Mouse (Mus musculus) forebrain, embryonic 13.5 days (tissue): ENCODE data around the gene Csnk1d. TPM values are rescaled to one million over a fixed set of nuclear protein-coding genes. Genes with fewer than 3 reads are reported as not detected.

Source experiments
- ATAC-seq: fragments of 200-750 bp; cut with Nextera tagmentation; 2 replicates; pipeline ENCODE4 v1.8.0; 2017
- H3K27ac ChIP-seq: fragments of 300-500 bp; sonication (generic); 2 replicates; pipeline ENCODE4 v1.5.1; 2015; ENCODE audit warnings: inconsistent platforms, mild to moderate bottlenecking, moderate library complexity
- H3K27me3 ChIP-seq: fragments of 300-500 bp; sonication (generic); 2 replicates; pipeline ENCODE4 v1.6.1; 2015; ENCODE audit warnings: mild to moderate bottlenecking, inconsistent platforms
- H3K36me3 ChIP-seq: fragments of 300-500 bp; sonication (generic); 2 replicates; pipeline ENCODE4 v1.6.1; 2015; ENCODE audit warnings: mild to moderate bottlenecking, inconsistent platforms; ENCODE audit not compliant: poor library complexity, severe bottlenecking
- H3K4me1 ChIP-seq: fragments of 300-500 bp; sonication (generic); 2 replicates; pipeline ENCODE4 v1.6.1; 2015; ENCODE audit warnings: inconsistent platforms
- H3K4me2 ChIP-seq: fragments of 300-500 bp; sonication (generic); 2 replicates; pipeline ENCODE4 v1.6.1; 2015; ENCODE audit warnings: inconsistent platforms, mild to moderate bottlenecking, moderate library complexity
- H3K4me3 ChIP-seq: fragments of 300-500 bp; sonication (generic); 2 replicates; pipeline ENCODE4 v1.5.1; 2015; ENCODE audit warnings: mild to moderate bottlenecking, inconsistent platforms
- H3K9ac ChIP-seq: fragments of 300-500 bp; sonication (generic); 2 replicates; pipeline ENCODE4 v1.6.1; 2015; ENCODE audit warnings: mild to moderate bottlenecking, inconsistent platforms
- H3K9me3 ChIP-seq: fragments of 300-500 bp; sonication (generic); replicated peaks from 2 replicates; pipeline ENCODE4 v1.6.1; 2016; ENCODE audit warnings: inconsistent platforms
- WGBS: fragments of 180-500 bp; shearing (Covaris S2); methylation state at CpG from one replicate; pipeline ENCODE4 v1.1.7; 2015; 5-methylcytosine and 5-hydroxymethylcytosine counted together
- polyA plus RNA-seq: library from polyadenylated mRNA; unstranded; fragments of >200 nt; fragmentation: Nextera tagmentation; extraction: Ambion mirVana; gene quantifications from 2 replicates; pipeline ENCODE4 v1.2.1, GENCODE M21; 2015

Csnk1d gene
- polyA plus RNA-seq, 1 experiment from 2014 or later: 122 TPM

DNA sequence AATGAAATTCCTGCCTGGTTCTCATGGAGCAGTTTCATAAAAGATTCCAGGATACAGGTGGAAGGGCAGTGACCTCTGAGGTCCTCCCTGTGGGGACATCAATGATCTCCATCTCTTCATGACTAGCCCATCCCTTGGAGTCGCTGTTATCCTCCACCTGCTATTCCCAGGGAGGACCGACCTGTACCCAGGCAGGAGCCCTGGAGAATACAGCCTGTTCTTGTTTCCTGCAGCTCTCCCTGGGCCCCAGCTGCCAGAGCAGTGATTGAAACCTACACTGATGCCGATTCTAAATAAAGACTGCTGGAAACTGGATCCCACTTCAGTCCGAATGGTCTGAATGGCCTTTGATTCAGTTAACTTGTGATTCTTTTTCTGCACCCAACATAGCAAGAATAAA, 59.7 kb downstream of the Csnk1d start:
- ATAC-seq: no peak
- WGBS: 90% methylated on average over 4 of the region's 4 CpGs
- 0 out of 2 replicates have a peak, but pooled peaks cover 5% of the 10 kb centered on the region for H3K4me1 ChIP-seq
- no peak overlapping the region for H3K4me2 ChIP-seq
- H3K4me3 ChIP-seq: no peak overlapping the region
- no peaks in the 10 kb centered on the region for H3K9me3 ChIP-seq
- no peak overlapping the region for H3K9ac ChIP-seq
- H3K27ac ChIP-seq: no peak overlapping the region
- no peaks in the 10 kb centered on the region for H3K36me3 ChIP-seq
- H3K27me3 ChIP-seq: no peaks in the 10 kb centered on the region

GRCm38 (mm10) chr11:120928468-120928867, 62.7 kb downstream of the Csnk1d start:
- ATAC-seq: no peak
- Histone ChIP-seq H3K9ac (no peak overlapping the region), H3K4me3 (no peak overlapping the region), H3K36me3 (peaks cover 9% of the 10 kb centered on the region; the same call in 1 of the 2 replicates), H3K27me3 (no peaks in the 10 kb centered on the region), H3K4me1 (0 out of 2 replicates have a peak, but pooled peaks cover 5% of the 10 kb centered on the region), H3K27ac (no peak overlapping the region), H3K9me3 (no peaks in the 10 kb centered on the region), H3K4me2 (no peak overlapping the region)
- WGBS: 90% methylated on average over 4 of the region's 4 CpGs

DNA sequence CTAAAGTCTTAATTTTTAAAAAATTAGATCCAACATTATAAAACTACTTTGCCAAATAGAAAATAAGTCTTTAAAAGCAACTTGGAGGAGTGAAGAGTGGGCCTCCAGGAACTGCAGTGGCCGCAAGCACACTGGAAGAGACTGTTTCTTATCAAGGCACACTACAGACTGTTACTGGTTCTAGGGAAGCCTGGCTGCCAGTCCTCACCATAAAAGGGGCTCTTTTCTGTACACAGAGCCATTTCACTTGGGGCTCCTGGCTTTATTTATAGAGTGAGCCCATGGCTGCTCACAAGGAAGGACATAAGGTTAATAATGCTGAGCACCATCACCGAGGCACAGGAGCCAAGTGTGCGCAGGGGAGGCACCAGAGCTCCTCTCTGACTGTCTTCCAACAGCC, 68.6 kb downstream of the Csnk1d start:
- no peak for ATAC-seq
- H3K36me3 ChIP-seq: peaks cover 59% of the 10 kb centered on the region
- no peak overlapping the region for H3K9ac ChIP-seq
- H3K27me3 ChIP-seq: no peaks in the 10 kb centered on the region
- no peak overlapping the region for H3K27ac ChIP-seq
- no peak overlapping the region for H3K4me3 ChIP-seq
- no peaks in the 10 kb centered on the region for H3K4me1 ChIP-seq
- no peak overlapping the region for H3K4me2 ChIP-seq
- WGBS: 94% methylated on average over 3 of the region's 3 CpGs
- no peaks in the 10 kb centered on the region for H3K9me3 ChIP-seq

DNA sequence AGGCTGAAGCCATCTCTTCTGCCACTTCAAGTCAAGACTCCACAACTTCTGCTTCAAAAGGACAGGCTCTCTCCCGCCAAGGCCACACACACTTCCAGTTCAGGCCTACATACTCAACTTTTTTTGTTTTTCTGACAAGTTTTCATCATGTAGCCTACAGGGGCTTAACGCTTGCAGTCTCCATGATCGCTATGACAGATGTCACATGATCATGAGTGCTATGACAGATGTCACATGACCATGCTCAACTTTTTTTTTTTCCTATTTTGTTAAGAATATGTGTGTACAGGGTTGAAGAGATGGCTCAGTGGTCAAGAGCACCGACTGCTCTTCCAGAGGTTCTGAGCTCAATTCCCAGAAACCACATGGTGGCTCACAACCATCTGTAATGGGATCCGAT, 73.4 kb downstream of the Csnk1d start:
- H3K4me2 ChIP-seq: no peak overlapping the region
- no peak overlapping the region for H3K27ac ChIP-seq
- H3K4me3 ChIP-seq: no peak overlapping the region
- WGBS: 98% methylated on average over 5 of the region's 5 CpGs
- H3K9me3 ChIP-seq: no peaks in the 10 kb centered on the region
- no peak for ATAC-seq
- H3K9ac ChIP-seq: no peak overlapping the region
- H3K4me1 ChIP-seq: no peaks in the 10 kb centered on the region
- peaks cover 63% of the 10 kb centered on the region for H3K36me3 ChIP-seq
- H3K27me3 ChIP-seq: no peaks in the 10 kb centered on the region

DNA sequence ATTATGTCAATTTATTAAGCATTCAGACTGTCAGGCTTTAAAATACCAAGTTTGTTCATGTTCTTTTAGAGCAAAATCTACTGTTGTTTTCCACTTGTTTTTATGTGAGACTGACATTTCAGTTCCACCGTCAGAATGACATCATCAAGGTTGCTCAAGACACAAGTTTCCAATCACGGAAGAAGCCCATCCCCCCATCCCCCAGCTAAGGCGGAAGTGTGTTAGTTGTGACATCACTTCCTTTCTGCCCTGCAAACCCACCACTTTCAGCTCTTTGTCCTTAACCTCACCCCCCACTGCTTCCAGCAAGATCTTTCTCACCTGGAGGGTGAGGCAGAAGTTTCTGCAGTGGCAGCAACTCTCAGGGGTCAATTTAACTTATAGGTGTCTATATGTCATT, 74.7 kb downstream of the Csnk1d start:
- Histone ChIP-seq H3K4me2 (no peak overlapping the region), H3K27me3 (no peaks in the 10 kb centered on the region), H3K4me1 (no peaks in the 10 kb centered on the region), H3K36me3 (peaks cover 53% of the 10 kb centered on the region), H3K9me3 (no peaks in the 10 kb centered on the region), H3K27ac (no peak overlapping the region), H3K4me3 (no peak overlapping the region), H3K9ac (no peak overlapping the region)
- ATAC-seq: no peak
- 86% methylated on average over 3 of the region's 3 CpGs for WGBS

DNA sequence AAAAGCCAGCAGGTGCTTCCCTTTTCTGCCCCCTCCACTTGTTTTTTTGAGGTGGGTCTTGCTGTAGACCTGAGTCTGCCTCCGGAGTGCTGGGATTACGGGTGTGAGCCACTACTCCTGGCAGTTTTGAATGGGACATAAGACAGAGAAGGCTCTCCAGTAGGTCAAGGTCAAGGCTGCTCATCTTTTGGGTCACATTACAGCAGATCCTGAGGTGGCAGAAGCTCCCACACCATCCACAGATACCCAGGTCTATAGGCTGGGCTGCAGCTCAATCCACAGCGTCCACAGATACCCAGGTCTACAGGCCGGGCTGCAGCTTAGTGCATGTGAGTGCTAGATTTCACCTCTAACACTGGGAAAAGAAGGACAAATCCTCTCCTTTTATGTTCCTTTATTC, 77.3 kb downstream of the Csnk1d start:
- Histone ChIP-seq H3K4me1 (no peaks in the 10 kb centered on the region), H3K27ac (no peak overlapping the region), H3K9ac (no peak overlapping the region), H3K36me3 (peaks cover 28% of the 10 kb centered on the region), H3K27me3 (no peaks in the 10 kb centered on the region), H3K4me2 (no peak overlapping the region), H3K9me3 (no peaks in the 10 kb centered on the region), H3K4me3 (no peak overlapping the region)
- WGBS: 98% methylated on average over 4 of the region's 4 CpGs
- ATAC-seq: no peak

Other genes with a start within 250 kb of the Csnk1d start
- 2.7 and 4.0 TPM in 2 replicates for gene Hmga1b, start 228.5 kb downstream of the Csnk1d start, polyA plus RNA-seq
- gene Rfng, start 207.1 kb downstream of the Csnk1d start, polyA plus RNA-seq: 58.4 and 63.1 TPM in 2 replicates
- gene Gps1, start 207.1 kb downstream of the Csnk1d start, polyA plus RNA-seq: 261 and 280 TPM in 2 replicates
- 58.6 and 67.7 TPM in 2 replicates for gene Dus1l, start 194.9 kb downstream of the Csnk1d start, polyA plus RNA-seq
- gene Fasn, start 166.8 kb downstream of the Csnk1d start, polyA plus RNA-seq: 61.4 and 79.4 TPM in 2 replicates
- gene Ccdc57, start 58.5 kb downstream of the Csnk1d start, polyA plus RNA-seq: 5.6 and 6.9 TPM in 2 replicates
- gene Slc16a3, start 42.9 kb downstream of the Csnk1d start, polyA plus RNA-seq: 15.7 and 18.7 TPM in 2 replicates
- gene Cd7, start 48.1 kb upstream of the Csnk1d start, polyA plus RNA-seq: not detected in 2 replicates
- gene Sectm1b, start 72.2 kb upstream of the Csnk1d start, polyA plus RNA-seq: not detected in 2 replicates
- not detected in 2 replicates for gene Sectm1a, start 89.9 kb upstream of the Csnk1d start, polyA plus RNA-seq
- 0.09 TPM in 1 of 2 replicates, not detected in the other for gene Tex19.2, start 127.3 kb upstream of the Csnk1d start, polyA plus RNA-seq
- not detected in 2 replicates for gene Tex19.1, start 154.8 kb upstream of the Csnk1d start, polyA plus RNA-seq
- gene Uts2r, start 168.9 kb upstream of the Csnk1d start, polyA plus RNA-seq: 0.09 TPM in 1 of 2 replicates, not detected in the other
- 11.4 and 12.0 TPM in 2 replicates for gene Hexdc, start 213.1 kb upstream of the Csnk1d start, polyA plus RNA-seq
- gene Ogfod3, start 213.4 kb upstream of the Csnk1d start, polyA plus RNA-seq: 16.8 and 17.2 TPM in 2 replicates
- 37.0 and 41.2 TPM in 2 replicates for gene Cybc1, start 238.0 kb upstream of the Csnk1d start, polyA plus RNA-seq
- gene Narf, start 245.9 kb upstream of the Csnk1d start, polyA plus RNA-seq: 74.0 and 78.9 TPM in 2 replicates